Mouse (Mus musculus) erythroblast, adult 5-6 weeks (primary cell): ENCODE data around the gene Zranb1. TPM values are rescaled to one million over a fixed set of nuclear protein-coding genes. Genes with fewer than 3 reads are reported as not detected.

Experiments
- ATAC-seq: replicated peaks from 2 replicates; pipeline ENCODE4 v1.8.0; 2016; ENCODE audit warnings: moderate number of reproducible peaks, mild to moderate bottlenecking, moderate TSS enrichment, inconsistent platforms; ENCODE audit not compliant: poor library complexity, low FRiP score, severe bottlenecking
- total RNA-seq, 2 experiments: library from RNA; stranded (forward) in 1 of 2; stranded (reverse) in 1 of 2; fragments of 150-400 nt in 1 of 2; fragments of 200-764, 138-1000 nt in 1 of 2; gene quantifications; 2 replicates each; pipeline versions ENCODE4 v1.2.3 to v1.2.4; 2015 to 2017; ENCODE audit warnings: low replicate concordance in 2 of 2

The Zranb1 gene
- total RNA-seq (2015; ENCODE audit: low replicate concordance) (27.5 and 29.9 TPM in 2 replicates), total RNA-seq (2017; ENCODE audit: low replicate concordance) (46.0 and 59.7 TPM in 2 replicates)

DNA sequence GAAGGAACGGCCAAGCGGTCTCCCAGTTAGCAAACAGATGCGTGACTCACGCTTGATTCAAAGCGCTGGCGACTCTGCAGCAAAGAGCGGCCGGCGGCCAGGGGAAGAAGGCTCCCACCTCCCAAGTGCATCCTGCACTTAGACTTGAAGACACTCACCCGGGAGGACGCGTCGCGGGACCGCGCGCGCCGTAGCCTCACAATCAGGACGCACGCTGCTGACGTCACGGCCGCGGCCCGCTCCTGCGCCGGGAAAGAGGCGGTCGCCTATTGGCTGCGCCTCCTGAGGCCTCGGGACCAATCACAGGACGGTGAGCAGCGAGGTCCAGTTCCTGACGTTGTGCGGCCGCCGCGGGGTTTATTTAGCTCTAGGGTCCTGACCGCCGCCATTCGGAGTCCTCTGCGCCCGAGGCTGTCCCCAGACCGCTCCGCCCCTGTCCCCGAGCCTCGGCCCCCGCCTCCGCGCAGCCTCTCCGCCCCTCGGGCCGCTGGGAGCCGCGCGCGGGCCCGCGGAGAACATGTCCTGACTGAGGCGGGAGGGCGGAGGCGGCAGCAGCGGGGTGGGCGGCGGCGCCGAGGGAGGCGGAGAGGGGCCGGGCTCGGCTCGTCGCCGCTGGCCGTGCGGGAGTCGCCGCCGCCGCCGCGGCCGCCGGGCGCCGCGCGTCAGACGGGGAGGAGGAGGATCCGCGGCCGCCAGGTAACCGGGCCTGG, at the start of gene Zranb1:
Gene Zranb1 (plus strand): TSS at position 293 of the 710 bp plus-strand sequence.
- ATAC-seq, result peak; percentile 94

GRCm38 (mm10) chr7:132882343-132882742, 48.6 kb upstream of the Zranb1 start:
- ATAC-seq, result peak; percentile 51; the same call in 1 of the 2 replicates

DNA sequence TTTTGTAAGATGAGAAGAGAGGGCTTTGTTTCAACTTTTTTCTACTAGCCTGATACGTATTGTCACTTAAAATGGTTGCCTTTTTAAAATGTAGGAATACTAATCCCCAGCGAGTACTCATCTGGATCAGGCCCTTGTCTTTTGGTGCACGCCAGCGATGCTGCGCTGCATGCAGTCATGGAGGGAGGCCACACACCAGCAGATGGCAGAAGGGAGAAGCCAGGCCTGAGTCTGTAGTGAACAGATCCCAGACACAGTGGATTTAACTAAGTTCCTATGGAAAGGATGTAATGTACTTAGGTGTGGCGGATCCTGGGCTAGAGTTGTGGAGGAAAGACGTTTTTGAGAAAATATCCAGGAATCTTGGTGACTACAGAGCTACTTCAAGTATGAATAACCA, 46.9 kb upstream of the Zranb1 start:
- no peak for ATAC-seq

DNA sequence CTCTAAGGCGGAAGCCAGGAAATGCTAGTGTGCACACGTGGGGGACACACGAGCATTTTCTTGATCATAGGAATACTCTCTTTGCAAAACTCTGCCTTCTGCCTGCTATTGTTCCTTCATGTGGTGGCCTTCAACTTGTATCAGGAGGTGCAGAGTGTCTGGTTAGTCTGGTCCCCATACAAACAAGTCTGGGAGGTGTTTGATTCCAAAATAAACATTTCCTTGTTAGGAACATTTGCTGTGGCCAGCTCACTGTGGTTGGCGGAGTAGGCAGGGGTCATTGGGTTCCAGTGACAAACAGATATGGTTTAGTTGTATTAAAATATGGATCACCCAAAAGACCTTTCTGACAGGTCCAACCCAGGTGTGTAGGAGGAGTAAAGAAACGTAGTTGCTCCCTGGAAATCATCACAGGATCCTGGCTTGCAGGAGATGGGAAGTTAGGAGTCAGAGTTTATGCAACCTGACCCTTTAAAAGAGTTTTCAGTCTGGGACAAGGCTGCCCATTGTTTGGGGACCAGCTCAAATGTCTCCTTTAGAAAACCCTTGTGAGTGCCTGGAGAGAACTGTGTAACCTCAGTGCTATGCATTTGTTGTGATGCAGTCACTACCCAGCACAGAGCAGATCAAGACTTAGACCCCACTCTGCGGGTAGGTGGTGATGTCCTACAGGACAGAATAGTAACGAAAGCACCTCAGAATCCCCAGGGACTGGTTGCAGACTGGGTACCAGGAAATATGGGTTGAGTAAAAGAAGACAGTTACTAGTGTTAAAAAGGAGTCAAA, 43.7 kb upstream of the Zranb1 start:
- no peak for ATAC-seq

- ATAC-seq, result no peak
These were observed 42.9 kb upstream of the Zranb1 start for GRCm38 (mm10) chr7:132888052-132888451.

DNA sequence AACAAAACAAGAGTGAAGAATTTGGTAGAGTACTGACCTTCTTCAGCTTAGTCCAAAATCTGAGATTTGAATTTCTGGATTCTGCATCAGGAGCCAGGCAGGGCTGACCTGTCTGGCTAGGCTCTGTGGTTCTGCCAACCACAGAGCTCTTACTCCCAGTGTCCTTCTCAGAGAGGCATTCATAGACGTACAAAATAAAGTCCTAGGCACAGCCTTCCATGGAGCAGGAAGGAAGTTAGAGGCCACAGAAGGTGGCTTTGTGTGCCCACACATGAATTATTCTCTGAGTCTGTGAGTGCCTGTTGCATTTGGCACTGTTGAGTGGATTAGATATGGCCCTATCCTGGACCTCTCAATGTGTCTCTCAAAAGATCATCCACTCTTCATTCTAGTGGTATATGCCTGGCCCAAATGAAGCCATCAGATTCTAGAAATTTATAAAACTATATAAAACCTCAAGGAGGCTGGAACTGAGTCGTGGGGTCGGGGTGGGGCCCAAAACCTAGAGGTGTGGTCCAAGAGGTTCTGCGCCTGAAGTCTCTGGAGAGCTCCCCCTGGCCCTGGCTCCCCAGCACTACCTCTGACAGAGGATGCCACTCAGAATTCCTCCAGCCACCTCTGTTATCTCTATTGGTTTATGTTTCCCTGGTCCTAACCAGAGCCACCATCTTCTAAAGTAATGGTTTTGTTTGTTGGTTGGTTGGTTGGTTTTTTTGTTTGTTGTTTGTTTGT, 42.3 kb upstream of the Zranb1 start:
- ATAC-seq, result no peak

GRCm38 (mm10) chr7:132889691-132890090, 41.3 kb upstream of the Zranb1 start:
- no peak for ATAC-seq

- ATAC-seq, result no peak
These were observed 40.7 kb upstream of the Zranb1 start for GRCm38 (mm10) chr7:132890201-132890600.

- ATAC-seq, result no peak
These were observed 39.2 kb upstream of the Zranb1 start for GRCm38 (mm10) chr7:132891561-132892310.

DNA sequence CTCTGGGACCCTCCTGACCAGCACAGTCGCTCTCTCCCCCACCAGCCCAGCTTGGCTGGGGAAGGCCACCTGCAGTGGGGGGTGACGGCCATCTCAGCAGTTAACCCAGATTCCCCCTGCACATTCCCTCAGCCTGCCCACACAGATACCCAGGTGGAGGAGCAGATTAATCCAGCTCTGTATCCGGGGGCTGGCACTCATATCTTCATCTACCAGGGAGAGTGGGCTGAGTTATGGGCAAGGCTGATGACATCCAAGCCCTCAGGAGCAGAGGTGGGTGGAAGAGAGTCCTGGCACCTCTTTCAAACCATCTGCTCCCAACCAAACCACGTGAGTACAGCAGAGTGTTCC, 38.7 kb upstream of the Zranb1 start:
- no peak for ATAC-seq

DNA sequence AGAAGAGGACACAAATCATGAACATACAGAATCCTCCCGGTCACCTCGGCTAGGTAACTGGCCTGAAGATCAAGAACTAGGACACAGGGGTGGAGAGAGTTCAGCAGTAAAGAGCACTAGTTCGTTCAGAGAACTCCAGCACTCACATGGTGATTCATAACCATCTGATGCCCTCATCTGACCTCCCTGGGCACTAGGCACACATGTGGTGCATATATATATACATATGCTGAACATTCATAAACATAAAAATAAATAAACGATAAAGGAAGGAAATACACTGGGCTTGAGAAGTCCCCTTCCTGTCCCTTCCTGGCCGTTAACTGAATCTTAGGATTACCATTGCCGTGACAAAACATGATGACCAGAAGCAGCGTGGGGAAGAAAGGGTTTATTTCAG, 38.1 kb upstream of the Zranb1 start:
- no peak for ATAC-seq

- ATAC-seq, result no peak
These were observed 37.6 kb upstream of the Zranb1 start for GRCm38 (mm10) chr7:132893336-132893735.

- no peak for ATAC-seq
These were observed 35.9 kb upstream of the Zranb1 start for GRCm38 (mm10) chr7:132894841-132895555.

- no peak for ATAC-seq
These were observed 34.6 kb upstream of the Zranb1 start for GRCm38 (mm10) chr7:132896206-132896815.

DNA sequence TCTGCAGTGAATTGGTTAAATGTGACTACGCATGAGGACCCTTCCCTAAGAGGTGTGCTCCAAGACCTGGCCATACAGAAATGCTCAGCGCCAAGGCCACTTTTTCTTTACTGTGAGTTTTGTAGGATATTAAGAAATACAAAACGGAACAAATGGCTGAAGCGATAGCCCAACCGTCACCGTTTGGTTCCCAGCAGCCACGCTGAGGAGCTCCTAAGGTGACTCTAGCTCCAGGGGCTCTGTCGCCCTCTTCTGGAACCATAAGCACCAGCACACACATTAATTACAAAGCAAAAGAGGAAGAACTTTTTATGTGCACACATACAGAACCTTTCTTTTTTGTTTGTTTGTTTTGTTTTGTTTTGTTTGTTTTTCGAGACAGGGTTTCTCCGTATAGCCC, 33.7 kb upstream of the Zranb1 start:
- ATAC-seq, result 0 out of 2 replicates have a peak, but pooled peaks have one; percentile 47

- ATAC-seq, result peak; percentile 79
These were observed 32.7 kb upstream of the Zranb1 start for GRCm38 (mm10) chr7:132898234-132898633.

DNA sequence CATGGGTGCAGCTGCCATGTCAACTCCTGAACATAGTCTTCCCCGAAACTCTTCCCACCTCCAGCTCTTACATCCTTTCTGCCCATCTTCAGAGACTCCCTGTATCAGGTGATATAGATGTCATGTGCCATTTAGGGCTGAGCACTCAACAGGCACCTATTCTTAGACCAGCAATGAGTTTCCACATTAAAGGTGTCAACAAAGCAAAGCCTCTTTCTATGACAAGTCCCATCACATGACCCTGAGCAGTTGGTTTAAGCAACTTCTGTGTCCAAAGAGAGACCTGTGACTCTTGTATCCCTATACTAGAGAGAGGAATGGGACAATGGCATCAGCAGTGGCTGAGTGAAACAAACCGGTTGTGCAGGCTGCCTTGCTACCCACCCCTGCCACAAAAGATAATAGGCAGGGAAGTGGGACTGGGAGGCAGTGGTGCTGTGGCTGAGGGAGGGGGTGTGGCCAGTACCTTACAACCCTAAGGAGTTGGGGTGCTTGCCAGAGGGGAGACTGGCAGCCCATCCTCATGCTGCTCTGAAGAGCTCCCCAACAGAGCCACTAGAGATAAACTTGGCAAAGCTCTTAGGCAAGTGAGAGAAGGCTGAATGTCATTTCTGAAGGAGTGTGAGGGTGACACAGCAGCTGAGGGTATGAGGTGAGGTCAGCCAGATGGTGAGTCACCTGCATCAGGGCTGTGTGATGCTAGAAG, 30.0 kb upstream of the Zranb1 start:
- no peak for ATAC-seq

DNA sequence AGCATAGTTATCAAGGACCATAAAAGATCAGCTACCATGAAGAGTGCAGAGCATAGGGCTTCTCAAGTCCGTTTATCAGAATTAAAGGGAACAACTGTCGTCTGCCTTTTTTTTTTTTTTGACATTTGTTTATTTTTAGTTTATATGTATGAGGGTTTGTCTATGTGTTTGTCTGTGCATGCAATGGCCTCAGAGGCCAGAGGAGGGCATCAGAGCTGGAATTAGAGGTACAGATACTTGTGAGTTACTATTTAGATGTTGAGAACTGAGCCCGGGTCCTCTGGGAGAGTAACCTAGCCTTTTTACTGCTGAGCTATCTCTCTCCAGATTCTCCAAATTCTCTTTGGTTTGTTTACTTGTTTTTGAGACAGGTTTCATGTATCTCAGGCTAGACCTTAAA, 27.1 kb upstream of the Zranb1 start:
- ATAC-seq, result no peak
